Mouse (Mus musculus): ENCODE results near the gene Gas2l3. TPM values are rescaled to one million over a fixed set of nuclear protein-coding genes. Genes with fewer than 3 reads are reported as not detected.

Gene Gas2l3
- polyA plus RNA-seq, 1 experiment from 2014 or later: 18.6 TPM

- peaks cover 5% of the 10 kb centered on the region for H3K4me1 ChIP-seq (replicated peaks)
- no peaks in the 10 kb centered on the region for H3K27me3 ChIP-seq (replicated peaks)
- no peak for ATAC-seq
- peaks cover 4% of the 10 kb centered on the region; the same call in 1 of the 2 replicates for H3K36me3 ChIP-seq
- no peak overlapping the region for H3K9ac ChIP-seq
- no peak overlapping the region for H3K27ac ChIP-seq
- no peak overlapping the region for H3K4me3 ChIP-seq (replicated peaks)
- no peaks in the 10 kb centered on the region for H3K9me3 ChIP-seq
- 70% methylated on average over 7 of the region's 7 CpGs for WGBS
- no peak overlapping the region for H3K4me2 ChIP-seq (replicated peaks)
Measured at GRCm38 (mm10) chr10:89439380-89439779, 4.4 kb downstream of the Gas2l3 start.

- Histone ChIP-seq H3K9ac (no peak overlapping the region), H3K4me3 (replicated peaks) (no peak overlapping the region), H3K36me3 (peaks cover 4% of the 10 kb centered on the region; the same call in 1 of the 2 replicates), H3K27ac (no peak overlapping the region), H3K4me2 (replicated peaks) (no peak overlapping the region), H3K9me3 (no peaks in the 10 kb centered on the region), H3K27me3 (replicated peaks) (no peaks in the 10 kb centered on the region), H3K4me1 (replicated peaks) (no peaks in the 10 kb centered on the region)
- 82% methylated on average over 12 of the region's 12 CpGs for WGBS
- no peak for ATAC-seq
Measured at GRCm38 (mm10) chr10:89437996-89438395, 5.8 kb downstream of the Gas2l3 start.

DNA sequence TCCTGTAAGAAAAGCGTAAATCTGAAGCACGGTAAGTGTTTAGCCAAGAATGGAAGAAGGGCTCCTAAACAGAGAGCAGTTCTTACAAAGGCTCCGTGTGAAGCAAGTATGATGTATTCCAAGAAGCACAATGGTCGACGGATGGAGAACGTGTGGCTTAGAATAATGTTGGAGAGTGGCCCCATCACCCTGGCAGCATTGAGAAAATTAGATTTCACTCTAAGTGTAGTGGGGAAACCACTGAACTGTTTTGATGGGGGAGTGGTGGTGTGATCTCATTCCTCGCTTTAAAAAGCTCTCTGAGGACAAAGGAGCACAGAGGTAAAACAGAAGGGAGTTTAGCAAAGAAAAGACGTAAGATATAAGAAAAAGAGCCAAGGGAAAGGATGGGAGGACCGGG, 6.3 kb downstream of the Gas2l3 start:
- no peak for ATAC-seq
- Histone ChIP-seq H3K4me2 (replicated peaks) (no peak overlapping the region), H3K36me3 (peaks cover 4% of the 10 kb centered on the region; the same call in 1 of the 2 replicates), H3K27me3 (replicated peaks) (no peaks in the 10 kb centered on the region), H3K27ac (no peak overlapping the region), H3K4me1 (replicated peaks) (no peaks in the 10 kb centered on the region), H3K9me3 (no peaks in the 10 kb centered on the region), H3K9ac (no peak overlapping the region), H3K4me3 (replicated peaks) (no peak overlapping the region)
- WGBS: 84% methylated on average over 9 of the region's 9 CpGs

DNA sequence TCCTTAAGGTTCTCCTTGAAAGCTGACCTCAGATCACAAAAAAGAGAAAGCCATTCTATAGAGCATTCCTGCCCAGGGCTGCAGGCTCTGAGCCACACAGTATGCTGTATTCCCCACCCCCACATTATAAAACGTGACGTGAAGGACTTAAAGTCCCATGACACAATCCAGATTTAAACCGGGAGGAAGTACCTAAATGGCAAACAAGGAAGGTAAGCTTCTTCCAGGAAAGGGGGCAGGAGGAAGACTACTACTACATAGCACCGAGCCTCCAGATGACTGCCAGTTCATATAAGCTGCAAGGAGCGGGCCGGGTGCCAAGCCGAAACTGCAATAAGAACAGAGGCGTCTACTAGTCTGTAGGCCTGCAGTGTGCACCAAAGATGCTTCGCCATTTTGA, 7.8 kb downstream of the Gas2l3 start:
- no peak overlapping the region for H3K27ac ChIP-seq
- no peak for ATAC-seq
- H3K36me3 ChIP-seq: peaks cover 4% of the 10 kb centered on the region; the same call in 1 of the 2 replicates
- H3K4me3 ChIP-seq (replicated peaks): no peak overlapping the region
- H3K9ac ChIP-seq: no peak overlapping the region
- no peaks in the 10 kb centered on the region for H3K27me3 ChIP-seq (replicated peaks)
- H3K4me1 ChIP-seq (replicated peaks): no peaks in the 10 kb centered on the region
- 71% methylated on average over 9 of the region's 9 CpGs for WGBS
- no peaks in the 10 kb centered on the region for H3K9me3 ChIP-seq
- no peak overlapping the region for H3K4me2 ChIP-seq (replicated peaks)

DNA sequence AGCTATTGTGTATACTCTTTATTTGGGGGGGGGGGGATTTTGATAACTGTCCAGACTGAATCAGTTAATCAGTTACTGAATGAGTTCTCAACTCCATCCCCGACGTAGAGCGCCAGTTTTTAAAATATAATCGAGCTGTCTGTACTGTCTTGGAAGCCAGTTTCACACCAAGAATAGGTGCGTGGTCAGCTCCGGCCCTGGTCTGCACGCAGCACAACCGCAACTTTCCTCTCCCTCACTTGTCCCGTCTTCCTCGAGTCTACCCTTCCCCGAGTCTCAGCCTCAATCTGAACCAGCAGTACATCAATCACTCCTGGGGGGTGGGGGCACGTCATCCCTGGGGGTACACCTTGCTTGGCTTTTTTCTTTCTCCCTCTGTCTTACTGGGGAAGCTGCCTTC, 8.4 kb downstream of the Gas2l3 start:
- 82% methylated on average over 12 of the region's 12 CpGs for WGBS
- no peaks in the 10 kb centered on the region for H3K4me1 ChIP-seq (replicated peaks)
- H3K9me3 ChIP-seq: no peaks in the 10 kb centered on the region
- no peak overlapping the region for H3K4me2 ChIP-seq (replicated peaks)
- no peak overlapping the region for H3K27ac ChIP-seq
- no peak overlapping the region for H3K4me3 ChIP-seq (replicated peaks)
- ATAC-seq: no peak
- no peak overlapping the region for H3K9ac ChIP-seq
- H3K36me3 ChIP-seq: peaks cover 4% of the 10 kb centered on the region; the same call in 1 of the 2 replicates
- no peaks in the 10 kb centered on the region for H3K27me3 ChIP-seq (replicated peaks)

GRCm38 (mm10) chr10:89434509-89435210, 9.1 kb downstream of the Gas2l3 start:
- H3K9me3 ChIP-seq: no peaks in the 10 kb centered on the region
- H3K36me3 ChIP-seq: peaks cover 6% of the 10 kb centered on the region
- H3K4me3 ChIP-seq (replicated peaks): no peak overlapping the region
- no peak for ATAC-seq
- WGBS: 77% methylated on average over 17 of the region's 17 CpGs
- H3K4me2 ChIP-seq (replicated peaks): no peak overlapping the region
- no peak overlapping the region for H3K27ac ChIP-seq
- H3K9ac ChIP-seq: no peak overlapping the region
- no peaks in the 10 kb centered on the region for H3K4me1 ChIP-seq (replicated peaks)
- no peaks in the 10 kb centered on the region for H3K27me3 ChIP-seq (replicated peaks)

- WGBS: 70% methylated on average over 13 of the region's 13 CpGs
- no peaks in the 10 kb centered on the region for H3K27me3 ChIP-seq (replicated peaks)
- no peak overlapping the region for H3K9ac ChIP-seq
- H3K4me1 ChIP-seq (replicated peaks): no peaks in the 10 kb centered on the region
- H3K9me3 ChIP-seq: no peaks in the 10 kb centered on the region
- no peak overlapping the region for H3K27ac ChIP-seq
- H3K4me3 ChIP-seq (replicated peaks): no peak overlapping the region
- H3K4me2 ChIP-seq (replicated peaks): 0 out of 2 replicates have a peak overlapping the region, but pooled peaks have one; percentile 9
- H3K36me3 ChIP-seq: peaks cover 14% of the 10 kb centered on the region
- ATAC-seq: peak; percentile 70
Measured at GRCm38 (mm10) chr10:89432743-89433142, 11.0 kb downstream of the Gas2l3 start.

- WGBS: 93% methylated on average over 7 of the region's 7 CpGs
- H3K36me3 ChIP-seq: peaks cover 16% of the 10 kb centered on the region
Measured at GRCm38 (mm10) chr10:89430751-89431150, 13.0 kb downstream of the Gas2l3 start.

GRCm38 (mm10) chr10:89424800-89425393, 18.9 kb downstream of the Gas2l3 start:
- no peak for ATAC-seq
- H3K4me2 ChIP-seq (replicated peaks): no peak overlapping the region
- no peaks in the 10 kb centered on the region for H3K9me3 ChIP-seq
- peaks cover 23% of the 10 kb centered on the region for H3K36me3 ChIP-seq
- H3K27ac ChIP-seq: no peak overlapping the region
- 75% methylated on average over 11 of the region's 11 CpGs for WGBS
- H3K4me3 ChIP-seq (replicated peaks): no peak overlapping the region
- no peak overlapping the region for H3K9ac ChIP-seq
- H3K4me1 ChIP-seq (replicated peaks): no peaks in the 10 kb centered on the region
- no peaks in the 10 kb centered on the region for H3K27me3 ChIP-seq (replicated peaks)

More at GRCm38 (mm10) chr10:89430751-89431150, 13.0 kb downstream of the Gas2l3 start:
- H3K4me2 ChIP-seq (replicated peaks): no peak overlapping the region
- H3K27ac ChIP-seq: no peak overlapping the region
- H3K27me3 ChIP-seq (replicated peaks): no peaks in the 10 kb centered on the region
- no peak for ATAC-seq
- H3K9me3 ChIP-seq: no peaks in the 10 kb centered on the region
- H3K9ac ChIP-seq: no peak overlapping the region
- H3K4me1 ChIP-seq (replicated peaks): no peaks in the 10 kb centered on the region
- no peak overlapping the region for H3K4me3 ChIP-seq (replicated peaks)

GRCm38 (mm10) chr10:89424217-89424616, 19.6 kb downstream of the Gas2l3 start:
- Histone ChIP-seq H3K36me3 (peaks cover 19% of the 10 kb centered on the region), H3K9ac (no peak overlapping the region), H3K9me3 (no peaks in the 10 kb centered on the region), H3K4me1 (replicated peaks) (no peaks in the 10 kb centered on the region), H3K27ac (no peak overlapping the region), H3K4me3 (replicated peaks) (no peak overlapping the region), H3K4me2 (replicated peaks) (no peak overlapping the region), H3K27me3 (replicated peaks) (no peaks in the 10 kb centered on the region)
- 87% methylated on average over 9 of the region's 9 CpGs for WGBS
- no peak for ATAC-seq

- H3K36me3 ChIP-seq: peaks cover 14% of the 10 kb centered on the region
- H3K9me3 ChIP-seq: no peaks in the 10 kb centered on the region
- H3K4me2 ChIP-seq (replicated peaks): no peak overlapping the region
- 93% methylated on average over 9 of the region's 9 CpGs for WGBS
- H3K9ac ChIP-seq: no peak overlapping the region
- H3K4me3 ChIP-seq (replicated peaks): no peak overlapping the region
- H3K4me1 ChIP-seq (replicated peaks): no peaks in the 10 kb centered on the region
- ATAC-seq: no peak
- no peak overlapping the region for H3K27ac ChIP-seq
- no peaks in the 10 kb centered on the region for H3K27me3 ChIP-seq (replicated peaks)
Measured at GRCm38 (mm10) chr10:89423164-89423778, 20.5 kb downstream of the Gas2l3 start.

DNA sequence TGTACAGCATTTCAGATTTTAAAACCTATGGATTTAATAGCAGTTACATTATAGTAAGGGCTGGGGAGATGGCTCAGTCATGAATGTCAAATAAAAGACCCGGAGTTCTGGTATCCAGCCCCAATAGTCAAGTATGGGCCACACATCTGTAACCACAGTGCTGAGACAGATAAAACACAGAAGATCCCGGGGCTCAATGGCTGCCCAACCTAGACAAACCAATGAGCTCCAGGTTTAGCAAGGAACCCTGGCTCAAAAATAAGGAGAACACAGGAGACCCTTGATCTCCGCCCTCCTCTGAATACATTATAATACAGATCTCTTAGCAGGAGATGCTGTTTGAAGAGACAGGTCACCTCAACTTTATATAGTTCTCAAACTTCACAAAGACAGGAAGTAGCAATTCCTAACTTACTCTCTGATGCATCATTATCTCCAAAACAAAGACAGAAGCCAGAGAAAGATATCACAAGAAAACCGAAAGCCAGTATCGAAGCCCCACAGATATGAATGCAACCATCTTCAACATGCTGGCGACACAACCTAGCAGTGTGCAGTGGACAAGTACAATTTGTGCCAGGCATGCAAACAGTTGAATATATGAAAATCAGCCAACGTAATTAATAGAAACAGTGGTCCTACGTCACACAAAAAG, 21.1 kb downstream of the Gas2l3 start:
- H3K9me3 ChIP-seq: no peaks in the 10 kb centered on the region
- H3K27ac ChIP-seq: no peak overlapping the region
- H3K27me3 ChIP-seq (replicated peaks): no peaks in the 10 kb centered on the region
- no peak overlapping the region for H3K4me3 ChIP-seq (replicated peaks)
- H3K36me3 ChIP-seq: peaks cover 14% of the 10 kb centered on the region
- no peak overlapping the region for H3K9ac ChIP-seq
- H3K4me2 ChIP-seq (replicated peaks): no peak overlapping the region
- no peaks in the 10 kb centered on the region for H3K4me1 ChIP-seq (replicated peaks)
- ATAC-seq: no peak
- 89% methylated on average over 8 of the region's 8 CpGs for WGBS
